Mouse (Mus musculus) frontal cortex, adult (tissue): Measurements from ENCODE around the gene Rnf123.
A peak's percentile ranks its signal among the peaks of the same experiment; 100 is the strongest.
"Not testable (repeated sequence)": the region's sequence is repeated elsewhere in the genome, so short reads cannot be mapped to it uniquely, and the experiment has no call there.

Experiments used
- ATAC-seq: cut with Nextera tagmentation; 2 replicates; pipeline ENCODE4 v1.9.2; 2017; ENCODE audit warnings: mild to moderate bottlenecking, moderate library complexity, mixed read lengths; ENCODE audit not compliant: low TSS enrichment

Rnf123 gene

GRCm38 (mm10) chr9:108035331-108036156, 47.6 kb downstream of the Rnf123 start:
- no peak; the same call in 1 of the 2 replicates for ATAC-seq

GRCm38 (mm10) chr9:108032126-108032525, 51.0 kb downstream of the Rnf123 start:
- ATAC-seq, result no peak

- ATAC-seq, result no peak
These were observed 55.3 kb downstream of the Rnf123 start for GRCm38 (mm10) chr9:108027867-108028266.

- no peak for ATAC-seq
These were observed 56.6 kb downstream of the Rnf123 start for GRCm38 (mm10) chr9:108026584-108026983.

GRCm38 (mm10) chr9:108023216-108023615, 59.9 kb downstream of the Rnf123 start:
- ATAC-seq, result no peak

GRCm38 (mm10) chr9:108020741-108021140, 62.4 kb downstream of the Rnf123 start:
- ATAC-seq, result no peak

- peak; percentile 98 for ATAC-seq
These were observed 66.0 kb downstream of the Rnf123 start for GRCm38 (mm10) chr9:108017127-108017526.

- not testable (repeated sequence) for ATAC-seq
These were observed 69.6 kb downstream of the Rnf123 start for GRCm38 (mm10) chr9:108013577-108013976.

GRCm38 (mm10) chr9:108010385-108010784, 72.8 kb downstream of the Rnf123 start:
- no peak for ATAC-seq

- ATAC-seq, result no peak
These were observed 75.1 kb downstream of the Rnf123 start for GRCm38 (mm10) chr9:108008041-108008440.

GRCm38 (mm10) chr9:108003531-108003890, 79.6 kb downstream of the Rnf123 start:
- ATAC-seq, result no peak

GRCm38 (mm10) chr9:108002778-108003530, 80.2 kb downstream of the Rnf123 start:
- peak; percentile 28 for ATAC-seq

- ATAC-seq, result peak; percentile 98
These were observed 81.0 kb downstream of the Rnf123 start, which contains the start of gene Ip6k1 for GRCm38 (mm10) chr9:108001922-108002770. TSS of gene Ip6k1 (plus strand) at chr9:108002501.
